Mouse (Mus musculus): ENCODE data around the gene Ece2. TPM values are rescaled to one million over a fixed set of nuclear protein-coding genes. Genes with fewer than 3 reads are reported as not detected.

The Ece2 gene
- total RNA-seq (2021), result 10 to 100 TPM; 11.4 to 14.9 TPM
- long read RNA-seq, experiment 1, partial matches to known transcripts, result 2 of 3 reads
- long read RNA-seq, experiment 1, other reads (novel, unspliced or antisense), result 0 of 3 reads
- long read RNA-seq, experiment 2, partial matches to known transcripts, result 4 of 8 reads
- long read RNA-seq, experiment 2, other reads (novel, unspliced or antisense), result 2 of 8 reads

GRCm38 (mm10) chr16:20629731-20630634, at the start of gene Ece2:
Gene Ece2 (plus strand): TSS chr16:20629828.
- no peak for DNase-seq (ENCODE audit: low spot score in 2 of 2)

- no peak for DNase-seq (ENCODE audit: low spot score in 2 of 2)
These were observed 40.2 kb upstream of the Ece2 start, which contains the start of gene Vwa5b2 for GRCm38 (mm10) chr16:20589366-20589938. Gene Vwa5b2 (plus strand): TSS chr16:20589471.

- no peak for DNase-seq (ENCODE audit: low spot score in 2 of 2)
These were observed 39.5 kb upstream of the Ece2 start for GRCm38 (mm10) chr16:20589939-20590679.

DNA sequence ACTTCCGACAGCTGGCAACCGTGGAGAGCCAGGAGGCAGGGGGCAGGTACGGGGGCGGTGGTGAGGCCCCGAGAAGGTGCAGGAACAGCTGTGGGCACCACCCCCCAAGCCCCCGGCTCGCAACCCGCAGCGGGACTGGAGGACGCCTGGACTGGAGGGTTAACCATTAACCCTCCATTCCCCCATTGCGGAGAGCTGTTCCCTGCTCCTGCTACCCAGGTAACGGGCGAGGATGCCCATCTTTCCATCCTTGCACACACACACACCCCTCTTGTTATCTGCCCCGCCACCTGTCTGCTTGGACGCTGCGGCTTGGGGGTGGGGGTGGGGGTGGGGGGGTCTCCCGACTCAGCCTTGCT, 39.0 kb upstream of the Ece2 start:
- DNase-seq (ENCODE audit: low spot score in 2 of 2), result no peak

DNA sequence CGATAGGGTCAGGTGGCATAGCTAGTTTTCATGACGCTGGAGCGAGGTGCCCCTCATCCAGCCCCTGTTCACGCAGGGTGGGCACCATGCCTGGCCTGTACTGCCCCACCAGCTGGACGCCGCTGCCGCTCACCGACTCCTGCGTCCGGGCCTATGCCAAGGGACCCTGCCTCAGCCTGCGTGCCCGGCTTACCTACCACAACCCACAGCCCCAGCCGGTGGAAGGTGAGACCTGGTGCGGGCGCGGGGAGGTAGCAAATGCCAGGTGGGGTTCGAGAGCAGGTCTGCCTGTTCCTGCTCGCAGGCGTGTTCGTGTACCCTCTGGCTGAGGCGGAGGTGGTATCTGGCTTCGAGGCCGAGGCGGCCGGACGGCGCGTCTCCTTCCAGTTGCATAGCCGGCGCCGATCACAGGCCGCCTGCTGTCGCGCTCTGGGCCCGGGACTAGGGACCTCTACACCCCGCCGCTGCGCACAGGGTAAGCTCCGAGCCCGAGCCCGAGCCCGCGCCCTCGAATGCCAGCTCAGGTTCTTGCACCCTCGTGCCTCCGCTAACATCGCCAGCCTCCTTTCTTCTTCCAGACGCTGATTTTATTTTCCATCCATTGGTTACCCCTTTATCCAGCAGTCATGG, 38.4 kb upstream of the Ece2 start:
- no peak for DNase-seq (ENCODE audit: low spot score in 2 of 2)

GRCm38 (mm10) chr16:20595060-20595673, 34.5 kb upstream of the Ece2 start:
- no peak for DNase-seq (ENCODE audit: low spot score in 2 of 2)

GRCm38 (mm10) chr16:20595737-20596136, 33.9 kb upstream of the Ece2 start:
- DNase-seq (ENCODE audit: low spot score in 2 of 2), result no peak

DNA sequence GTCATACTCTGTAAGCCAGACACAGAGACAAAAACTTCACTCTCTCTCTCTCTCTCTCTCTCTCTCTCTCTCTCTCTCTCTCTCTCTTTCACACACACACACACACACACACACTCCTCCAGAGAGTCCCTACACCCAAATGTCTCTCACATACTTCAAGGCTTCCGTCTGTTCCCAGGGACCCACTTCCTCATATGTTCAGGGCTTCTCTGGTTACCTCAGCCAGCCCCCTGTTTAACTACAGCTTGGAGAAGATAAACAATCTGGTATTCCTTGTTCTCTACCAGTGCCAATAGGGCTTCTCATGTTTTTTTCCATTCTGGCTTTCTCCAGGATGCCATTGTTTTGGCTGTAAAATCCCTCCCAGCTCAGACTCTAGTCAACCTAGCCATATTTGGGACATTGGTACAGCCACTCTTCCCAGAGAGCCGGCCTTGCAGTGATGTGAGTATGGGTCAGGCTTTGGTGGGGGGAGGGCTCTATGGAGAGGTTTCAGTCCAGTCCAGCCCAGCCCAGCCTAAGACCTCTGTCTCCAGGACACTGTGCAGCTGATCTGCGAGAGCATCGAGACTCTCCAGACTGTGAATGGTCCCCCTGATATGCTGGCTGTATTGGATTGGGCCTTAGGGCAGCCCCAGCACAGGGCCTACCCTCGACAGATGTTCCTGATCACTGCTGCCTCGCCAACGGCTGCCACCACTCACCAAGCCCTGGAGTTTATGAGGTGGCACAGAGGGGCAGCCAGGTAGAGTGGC, 32.8 kb upstream of the Ece2 start:
- DNase-seq (ENCODE audit: low spot score in 2 of 2), result no peak

DNA sequence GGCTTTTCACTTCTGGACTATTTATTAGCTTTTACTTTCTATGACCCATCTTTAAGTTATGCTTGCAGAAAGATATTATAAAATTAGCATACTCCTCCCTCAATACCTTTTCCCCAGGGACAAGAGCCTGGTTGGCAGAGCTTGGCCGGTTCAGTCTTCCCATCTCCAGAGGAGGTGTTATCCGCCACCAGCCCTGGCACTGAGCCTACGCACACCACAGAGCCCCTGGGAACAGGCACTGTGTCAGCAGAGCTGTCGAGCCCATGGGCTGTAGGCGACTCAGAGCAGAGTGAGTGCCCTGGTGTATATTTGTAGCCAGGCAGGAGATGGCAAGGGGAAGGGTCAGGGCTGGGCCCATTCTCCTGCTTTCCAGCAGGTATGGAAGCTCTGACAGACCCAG, 29.1 kb upstream of the Ece2 start:
- no peak for DNase-seq (ENCODE audit: low spot score in 2 of 2)

GRCm38 (mm10) chr16:20604705-20605104, 24.9 kb upstream of the Ece2 start:
- DNase-seq (ENCODE audit: low spot score in 2 of 2), result no peak

- peak; percentile 31 to 50 for DNase-seq (ENCODE audit: low spot score in 2 of 2)
These were observed 18.9 kb upstream of the Ece2 start for GRCm38 (mm10) chr16:20610501-20611356.

DNA sequence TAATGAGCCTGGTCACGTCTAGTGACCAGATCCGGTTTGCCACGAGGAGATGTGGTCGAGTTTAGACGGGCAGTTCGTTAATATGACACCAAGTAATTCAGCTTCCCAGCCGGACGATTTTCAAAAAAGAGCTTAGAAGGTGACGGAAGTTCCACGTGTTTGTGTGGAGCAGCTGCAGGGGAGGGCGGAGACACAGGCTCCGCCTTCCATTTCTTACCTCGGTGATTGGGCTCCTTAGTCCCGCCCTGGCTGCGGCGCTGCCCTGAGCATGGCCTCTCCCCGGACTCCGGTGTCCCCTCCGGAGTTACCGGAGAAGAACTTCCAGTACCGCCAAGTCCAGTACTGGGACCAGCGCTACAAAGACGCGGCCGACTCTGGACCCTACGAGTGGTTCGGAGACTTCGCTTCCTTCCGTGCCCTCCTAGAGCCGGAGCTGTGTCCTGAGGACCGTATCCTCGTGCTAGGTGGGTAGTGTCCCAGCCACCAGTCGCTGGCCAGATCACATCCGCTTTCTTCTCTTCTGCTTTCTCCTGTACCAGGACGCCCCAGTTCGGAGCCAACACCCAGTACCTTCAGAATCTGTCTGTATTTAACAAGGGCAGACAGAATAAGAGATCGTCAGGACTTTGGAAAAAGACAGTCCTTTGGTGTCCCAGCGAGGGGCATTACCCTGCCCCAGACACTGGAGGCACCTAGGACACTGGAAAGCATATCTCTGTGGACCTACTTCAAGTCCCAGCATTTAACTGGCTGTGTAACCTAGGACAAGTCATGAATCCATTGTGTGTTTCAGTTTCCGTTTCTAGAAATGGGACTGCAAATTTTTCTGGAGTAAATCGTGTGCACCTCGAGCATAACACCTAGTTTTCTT, 18.0 kb upstream of the Ece2 start, which contains the start of the genes Eef1akmt4, Gm49333 and Alg3:
Gene Eef1akmt4, plus strand, starts transcription at position 237 of the 871 bp plus-strand sequence.
Gene Gm49333, plus strand, starts transcription at position 254 of the 871 bp plus-strand sequence.
Gene Alg3, minus strand, starts transcription at position 379 of the 871 bp plus-strand sequence.
- peak; percentile 58 to 72 for DNase-seq (ENCODE audit: low spot score in 2 of 2)

- DNase-seq (ENCODE audit: low spot score in 2 of 2), result no peak
These were observed 9.9 kb upstream of the Ece2 start for GRCm38 (mm10) chr16:20619541-20620398.

DNA sequence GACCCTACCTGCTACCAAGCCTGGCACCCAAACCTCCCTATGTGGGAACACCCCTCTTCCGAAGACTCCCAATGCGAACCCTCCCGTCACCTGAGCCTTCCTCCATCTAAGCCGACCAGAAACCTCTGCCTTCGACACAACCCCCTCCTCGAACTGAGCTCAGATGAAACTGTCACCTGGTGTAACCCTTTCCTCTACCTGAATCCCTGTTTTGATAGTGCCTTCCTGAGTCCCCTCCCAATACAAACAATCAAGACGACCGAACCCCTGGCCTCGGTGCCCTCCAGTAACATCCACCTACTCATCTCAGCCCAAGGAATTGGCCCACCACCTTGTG, 9.3 kb upstream of the Ece2 start:
- no peak for DNase-seq (ENCODE audit: low spot score in 2 of 2)

- DNase-seq (ENCODE audit: low spot score in 2 of 2), result no peak
These were observed 8.9 kb upstream of the Ece2 start for GRCm38 (mm10) chr16:20620751-20621190.

GRCm38 (mm10) chr16:20621191-20621990, 8.2 kb upstream of the Ece2 start, which contains the start of gene Camk2n2:
Gene Camk2n2 (minus strand): TSS chr16:20621287.
- DNase-seq (ENCODE audit: low spot score in 2 of 2), result peak in 1 of 2 experiments; percentile 31

All from adrenal gland, postnatal 4 days (tissue).